Mouse (Mus musculus) liver, embryonic 14.5 days (tissue): ENCODE measurements at regions not wholly inside any gene's neighbourhood (a gene's known extent, or its start where the extent isn't known, plus 50 kb on each side); places are given as distances from the start of the nearest gene placed in this dataset.

Experiments
- ATAC-seq: fragments of 200-750 bp; cut with Nextera tagmentation; 2 replicates; pipeline ENCODE4 v1.8.0; 2017; ENCODE audit warnings: moderate number of reproducible peaks, mild to moderate bottlenecking, moderate library complexity; ENCODE audit not compliant: insufficient read depth
- DNase-seq, 3 experiments: peaks; one replicate each; pipeline ENCODE4 v3.0.0-alpha.2; 2012 to 2013; ENCODE audit warnings: low read depth in 3 of 3, low spot score in 3 of 3
- H3K27ac ChIP-seq: fragments of 300-500 bp; sonication (generic); 2 replicates; pipeline ENCODE4 v1.5.1; 2014; ENCODE audit warnings: moderate library complexity, mild to moderate bottlenecking, control low read depth, inconsistent platforms
- H3K27me3 ChIP-seq: fragments of 300-500 bp; sonication (generic); 2 replicates; pipeline ENCODE4 v1.6.1; 2014; ENCODE audit warnings: mild to moderate bottlenecking, low read length, moderate library complexity; ENCODE audit not compliant: control insufficient read depth, insufficient read depth
- H3K36me3 ChIP-seq: fragments of 300-500 bp; sonication (generic); replicated peaks from 2 replicates; pipeline ENCODE4 v1.6.1; 2014; ENCODE audit warnings: low read depth; ENCODE audit not compliant: control insufficient read depth, insufficient read depth
- H3K4me1 ChIP-seq, 2 experiments: fragments of 200-500 bp in 1 of 2; fragments of 300-500 bp in 1 of 2; sonication (generic) in 1 of 2; replicated peaks; 2 replicates each; pipeline ENCODE4 v1.6.1; 2012 to 2014; ENCODE audit warnings: antibody characterized with exemption in 1 of 2, inconsistent platforms in 1 of 2, low read length in 1 of 2; ENCODE audit not compliant: control insufficient read depth in 2 of 2, insufficient read depth in 2 of 2
- H3K4me2 ChIP-seq: fragments of 300-500 bp; sonication (generic); 2 replicates; pipeline ENCODE4 v1.6.1; 2014; ENCODE audit warnings: low read depth, mild to moderate bottlenecking, control low read depth, moderate library complexity
- H3K4me3 ChIP-seq, 2 experiments: fragments of 200-500 bp in 1 of 2; fragments of 300-500 bp in 1 of 2; sonication (generic) in 1 of 2; 2 replicates each; pipeline ENCODE4 v1.5.1; 2012 to 2014; ENCODE audit warnings: low read depth in 2 of 2, low read length in 2 of 2, mild to moderate bottlenecking in 2 of 2, control low read depth in 1 of 2, inconsistent platforms in 1 of 2, moderate library complexity in 1 of 2; ENCODE audit not compliant: insufficient read depth in 1 of 2
- H3K9ac ChIP-seq: fragments of 300-500 bp; sonication (generic); replicated peaks from 2 replicates; pipeline ENCODE4 v1.6.1; 2014; ENCODE audit warnings: mild to moderate bottlenecking, control low read depth, moderate library complexity
- H3K9me3 ChIP-seq: fragments of 300-500 bp; sonication (generic); 2 replicates; pipeline ENCODE4 v1.6.1; 2016; ENCODE audit warnings: low read length, mixed read lengths; ENCODE audit not compliant: control insufficient read depth
- CTCF ChIP-seq: IDR thresholded peaks from 2 replicates; pipeline ENCODE4 v1.5.1; 2016; ENCODE audit warnings: antibody characterized with exemption, low read depth, control low read depth
- EP300 ChIP-seq: IDR thresholded peaks from 2 replicates; pipeline ENCODE4 v1.6.1; 2016; ENCODE audit warnings: antibody characterized with exemption, low read depth
- WGBS: fragments of 180-500 bp; shearing (Covaris S2); extraction: QIAGEN DNeasy Blood & Tissue Kit; methylation state at CpG from one replicate; pipeline ENCODE4 v1.1.7; 2014; ENCODE audit not compliant: insufficient replicate concordance; 5-methylcytosine and 5-hydroxymethylcytosine counted together

DNA sequence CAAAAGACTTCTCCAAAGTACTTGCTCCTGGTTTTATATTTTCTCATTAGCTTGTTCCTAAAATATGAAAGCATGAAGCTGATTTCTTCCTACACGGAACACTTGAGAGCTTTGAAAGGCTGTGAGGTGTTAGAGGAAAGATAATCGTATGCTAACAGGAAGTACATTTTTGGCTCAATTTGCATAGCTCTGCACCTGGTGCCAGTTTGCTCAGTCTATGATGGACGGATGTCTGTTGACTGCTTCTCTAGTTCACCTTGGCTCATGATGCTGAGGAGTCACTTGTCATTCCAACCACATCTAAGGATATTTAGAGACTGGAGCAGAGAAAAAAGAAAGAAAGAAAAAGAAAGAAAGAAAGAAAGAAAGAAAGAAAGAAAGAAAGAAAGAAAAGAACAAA lies 882.5 kb downstream of the Stpg2 start:
- H3K4me3 ChIP-seq: no peak overlapping the region
- no peak for TF ChIP-seq CTCF
- TF ChIP-seq EP300: no peak
- H3K9ac ChIP-seq: no peak overlapping the region
- DNase-seq (no peak), ATAC-seq (no peak)
- WGBS: 62% methylated on average over 3 of the region's 3 CpGs
- H3K36me3 ChIP-seq: no peaks in the 10 kb centered on the region
- H3K27me3 ChIP-seq: no peaks in the 10 kb centered on the region
- H3K27ac ChIP-seq: no peak overlapping the region
- no peak overlapping the region for H3K4me2 ChIP-seq
- H3K9me3 ChIP-seq: no peaks in the 10 kb centered on the region
- no peaks in the 10 kb centered on the region for H3K4me1 ChIP-seq

DNA sequence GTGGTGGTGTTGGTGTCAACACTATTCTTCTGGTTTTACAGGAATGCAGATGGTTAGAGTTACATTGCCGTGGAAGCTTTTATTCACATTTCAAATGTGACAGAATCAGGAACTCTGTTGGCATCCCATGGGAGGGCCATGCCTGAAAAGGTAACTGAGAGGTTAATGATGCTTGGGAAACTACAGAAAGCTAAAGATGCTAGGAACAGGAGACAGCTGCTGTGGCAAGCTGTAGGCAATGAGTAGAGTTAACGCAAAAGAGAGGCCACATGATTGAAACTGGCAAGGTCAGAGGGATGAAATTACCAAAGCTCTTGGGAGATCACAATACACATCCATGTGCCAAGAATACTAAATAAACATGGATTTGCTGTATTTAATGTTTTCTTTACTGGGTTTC lies 886.4 kb downstream of the Stpg2 start:
- Histone ChIP-seq H3K9me3 (no peaks in the 10 kb centered on the region), H3K36me3 (no peaks in the 10 kb centered on the region), H3K27ac (no peak overlapping the region), H3K9ac (no peak overlapping the region), H3K4me2 (no peak overlapping the region), H3K4me1 (no peaks in the 10 kb centered on the region), H3K27me3 (no peaks in the 10 kb centered on the region), H3K4me3 (no peak overlapping the region)
- DNase-seq (no peak), ATAC-seq (no peak)
- 67% methylated on average over 2 of the region's 2 CpGs for WGBS
- TF ChIP-seq EP300 (no peak), CTCF (no peak)

DNA sequence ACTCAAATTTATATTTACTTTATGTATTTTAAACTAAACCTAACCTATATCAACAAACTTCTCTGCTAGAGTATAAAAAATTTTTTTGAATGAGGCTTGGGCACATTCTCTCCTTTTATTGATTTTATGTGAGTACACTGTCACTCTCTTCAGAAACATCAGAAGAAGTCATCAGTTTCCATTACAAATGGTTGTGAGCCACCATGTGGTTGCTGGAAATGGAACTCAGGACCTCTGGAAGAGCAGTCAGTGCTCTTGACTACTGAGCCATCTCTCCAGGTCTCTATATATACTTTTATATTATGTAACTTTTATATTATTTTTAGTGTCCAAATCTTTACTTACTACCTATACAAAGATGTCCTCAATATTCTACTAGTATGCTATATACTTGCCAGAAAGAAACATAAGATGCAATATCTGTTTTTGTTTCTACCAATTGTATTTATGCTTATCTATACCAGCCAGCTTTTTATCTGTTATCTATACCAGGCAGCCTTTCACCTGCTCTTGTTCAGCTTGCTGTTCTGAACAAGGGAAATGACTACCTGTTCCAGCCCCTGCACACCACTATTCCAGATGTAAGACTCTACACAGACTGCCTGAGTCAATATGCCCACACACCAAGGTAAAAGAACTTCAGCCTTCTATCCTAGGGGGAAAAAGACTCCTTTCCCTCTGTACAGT lies 891.5 kb downstream of the Stpg2 start:
- no peak overlapping the region for H3K9ac ChIP-seq
- no peaks in the 10 kb centered on the region for H3K9me3 ChIP-seq
- H3K4me1 ChIP-seq: no peaks in the 10 kb centered on the region
- no peaks in the 10 kb centered on the region for H3K36me3 ChIP-seq
- no peak overlapping the region for H3K4me2 ChIP-seq
- no peak overlapping the region for H3K27ac ChIP-seq
- no peaks in the 10 kb centered on the region for H3K27me3 ChIP-seq
- DNase-seq: no peak
- ATAC-seq: no peak
- TF ChIP-seq CTCF (no peak), EP300 (no peak)
- no peak overlapping the region for H3K4me3 ChIP-seq

DNA sequence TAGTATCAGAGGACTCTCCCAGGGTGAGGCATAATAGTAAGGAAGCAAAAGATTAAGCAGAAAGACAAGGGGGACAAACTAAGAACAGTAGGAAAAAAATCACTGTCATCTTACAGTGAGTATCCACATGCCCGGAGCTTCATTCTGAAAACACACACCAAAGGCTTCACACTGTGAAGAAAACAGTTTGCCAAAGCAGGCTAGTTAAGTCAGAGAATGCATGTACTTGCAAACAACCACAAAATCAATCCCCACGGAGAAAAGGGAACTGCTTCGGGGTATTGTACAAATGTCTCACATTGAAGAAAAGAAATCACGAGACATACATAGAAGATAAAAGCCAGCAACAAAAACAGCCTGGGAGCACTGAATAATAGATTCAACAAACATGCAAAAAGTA lies 903.9 kb downstream of the Stpg2 start:
- Histone ChIP-seq H3K4me3 (no peak overlapping the region), H3K9ac (no peak overlapping the region), H3K36me3 (no peaks in the 10 kb centered on the region), H3K4me1 (no peaks in the 10 kb centered on the region), H3K4me2 (no peak overlapping the region), H3K9me3 (no peaks in the 10 kb centered on the region), H3K27ac (no peak overlapping the region), H3K27me3 (no peaks in the 10 kb centered on the region)
- no peak for DNase-seq
- TF ChIP-seq CTCF (no peak), EP300 (no peak)
- no peak for ATAC-seq
- 54% methylated on average over 4 of the region's 4 CpGs for WGBS

DNA sequence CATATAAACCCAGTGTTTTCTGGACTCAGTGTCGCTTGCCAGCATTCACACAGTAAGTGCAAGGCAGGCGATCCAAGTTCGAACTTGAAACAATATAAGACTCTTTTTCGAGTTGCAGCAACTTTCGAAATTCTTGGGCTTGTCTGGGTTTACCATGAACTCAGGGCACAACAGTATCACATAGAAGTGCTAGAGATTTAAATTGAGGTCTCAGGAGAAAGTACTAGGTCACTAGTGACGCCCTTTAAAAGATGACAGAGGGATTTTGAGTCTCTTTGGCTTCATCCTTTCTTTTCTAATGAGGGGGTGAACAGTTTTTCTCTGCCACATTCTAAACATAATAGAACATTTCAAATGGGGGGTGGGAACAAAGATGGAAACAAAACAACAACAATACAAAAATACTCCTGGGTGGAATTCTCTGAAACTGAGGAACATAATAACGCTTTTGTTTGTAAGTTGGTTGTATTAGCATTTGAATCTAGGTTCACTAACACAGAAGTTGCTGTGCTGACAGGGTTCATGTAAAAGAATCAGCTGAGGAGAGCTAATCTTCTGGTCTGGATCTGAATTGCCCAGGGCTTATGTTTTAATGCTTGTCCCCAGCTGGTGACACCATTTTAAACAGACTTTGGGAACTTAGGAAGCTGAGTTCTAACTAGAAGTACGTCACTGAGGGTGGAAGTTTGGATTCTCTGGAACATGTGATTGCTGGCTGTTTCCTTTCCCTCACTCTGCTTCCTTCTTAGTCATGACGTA lies 906.1 kb downstream of the Stpg2 start:
- 62% methylated on average over 9 of the region's 9 CpGs for WGBS
- Histone ChIP-seq H3K27me3 (no peaks in the 10 kb centered on the region), H3K9ac (no peak overlapping the region), H3K9me3 (no peaks in the 10 kb centered on the region), H3K4me1 (no peaks in the 10 kb centered on the region), H3K27ac (no peak overlapping the region), H3K36me3 (no peaks in the 10 kb centered on the region), H3K4me2 (no peak overlapping the region), H3K4me3 (no peak overlapping the region)
- DNase-seq: no peak
- no peak for ATAC-seq
- TF ChIP-seq EP300 (no peak), CTCF (no peak)
